Mouse (Mus musculus) adrenal gland (tissue): ENCODE measurements around the gene Spon1.

ENCODE experiments used
- intact Hi-C: fragments of 180-260 bp; cut with DNase I; formaldehyde crosslinking; loops from one replicate; pipeline ENCODE4 v1.15.1; 2025

Spon1 gene

GRCm38 (mm10) chr7:113774906-113775305 is 9.1 kb downstream of the Spon1 start:
- intact Hi-C loops = loop anchor here (1.0 to 5.0 kb wide), 2 partner anchors 232 to 245 kb away; no protein-coding TSS in a partner anchor

- intact Hi-C loops = loop anchor here (5.0 kb wide), 1 partner anchor 229 kb away; no protein-coding TSS in a partner anchor
These were observed 12.7 kb downstream of the Spon1 start for GRCm38 (mm10) chr7:113778546-113778945.

GRCm38 (mm10) chr7:113780286-113780685 is 14.5 kb downstream of the Spon1 start:
- intact Hi-C loops = no loop called here

- intact Hi-C loops = no loop called here
These were observed 26.2 kb downstream of the Spon1 start for GRCm38 (mm10) chr7:113791991-113792390.

- intact Hi-C loops = no loop called here
These were observed 27.1 kb downstream of the Spon1 start for GRCm38 (mm10) chr7:113792871-113793270.

- intact Hi-C loops = no loop called here
These were observed 29.4 kb downstream of the Spon1 start for GRCm38 (mm10) chr7:113795209-113795608.

GRCm38 (mm10) chr7:113797134-113797533 is 31.3 kb downstream of the Spon1 start:
- intact Hi-C loops = no loop called here

GRCm38 (mm10) chr7:113798605-113799255 is 32.9 kb downstream of the Spon1 start:
- intact Hi-C loops = no loop called here

GRCm38 (mm10) chr7:113809781-113810180 is 44.0 kb downstream of the Spon1 start:
- intact Hi-C loops = no loop called here

- intact Hi-C loops = no loop called here
These were observed 45.8 kb downstream of the Spon1 start for GRCm38 (mm10) chr7:113811376-113812158.

- intact Hi-C loops = no loop called here
These were observed 48.4 kb downstream of the Spon1 start for GRCm38 (mm10) chr7:113814101-113814779.

GRCm38 (mm10) chr7:113815726-113816125 is 49.9 kb downstream of the Spon1 start:
- intact Hi-C loops = no loop called here

GRCm38 (mm10) chr7:113816827-113817334 is 51.1 kb downstream of the Spon1 start:
- intact Hi-C loops = no loop called here

GRCm38 (mm10) chr7:113818116-113818515 is 52.3 kb downstream of the Spon1 start:
- intact Hi-C loops = no loop called here

- intact Hi-C loops = no loop called here
These were observed 54.4 kb downstream of the Spon1 start for GRCm38 (mm10) chr7:113820213-113820612.

- intact Hi-C loops = no loop called here
These were observed 57.2 kb downstream of the Spon1 start for GRCm38 (mm10) chr7:113823026-113823425.

- intact Hi-C loops = no loop called here
These were observed 58.9 kb downstream of the Spon1 start for GRCm38 (mm10) chr7:113824651-113825050.

- intact Hi-C loops = no loop called here
These were observed 59.9 kb downstream of the Spon1 start for GRCm38 (mm10) chr7:113825498-113826205.

GRCm38 (mm10) chr7:113826510-113826909 is 60.7 kb downstream of the Spon1 start:
- intact Hi-C loops = no loop called here

GRCm38 (mm10) chr7:113828122-113828571 is 62.3 kb downstream of the Spon1 start:
- intact Hi-C loops = no loop called here

- intact Hi-C loops = no loop called here
These were observed 62.8 kb downstream of the Spon1 start for GRCm38 (mm10) chr7:113828576-113828975.
